Mouse (Mus musculus) stomach, embryonic 14.5 days (tissue): Measurements from ENCODE around the gene Tmem106c. TPM values are rescaled to one million over a fixed set of nuclear protein-coding genes. Genes with fewer than 3 reads are reported as not detected.

Experiments
- ATAC-seq: fragments of 200-750 bp; cut with Nextera tagmentation; 2 replicates; pipeline ENCODE4 v1.8.0; 2017; ENCODE audit warnings: low read depth, moderate TSS enrichment; ENCODE audit not compliant: insufficient number of reproducible peaks, insufficient read depth, low FRiP score
- H3K27ac ChIP-seq: fragments of 300-500 bp; sonication (generic); 2 replicates; pipeline ENCODE4 v1.5.1; 2014; ENCODE audit warnings: mild to moderate bottlenecking, low read length, moderate library complexity, mixed read lengths
- H3K27me3 ChIP-seq: fragments of 300-500 bp; sonication (generic); 2 replicates; pipeline ENCODE4 v1.6.1; 2014; ENCODE audit warnings: low read length, control low read depth, mixed read lengths; ENCODE audit not compliant: control insufficient read depth, insufficient read depth
- H3K36me3 ChIP-seq: fragments of 300-500 bp; sonication (generic); 2 replicates; pipeline ENCODE4 v1.6.1; 2014; ENCODE audit warnings: mild to moderate bottlenecking, control low read depth, low read length, moderate library complexity, mixed read lengths; ENCODE audit not compliant: control insufficient read depth, insufficient read depth
- H3K4me1 ChIP-seq: fragments of 300-500 bp; sonication (generic); 2 replicates; pipeline ENCODE4 v1.6.1; 2014; ENCODE audit warnings: low read length, control low read depth, mixed read lengths; ENCODE audit not compliant: control insufficient read depth, insufficient read depth
- H3K4me2 ChIP-seq: fragments of 300-500 bp; sonication (generic); replicated peaks from 2 replicates; pipeline ENCODE4 v1.6.1; 2014; ENCODE audit warnings: low read depth, low read length, control low read depth
- H3K4me3 ChIP-seq: fragments of 300-500 bp; sonication (generic); 2 replicates; pipeline ENCODE4 v1.5.1; 2014; ENCODE audit warnings: low read depth, low read length, control low read depth
- H3K9ac ChIP-seq: fragments of 300-500 bp; sonication (generic); replicated peaks from 2 replicates; pipeline ENCODE4 v1.6.1; 2014; ENCODE audit warnings: low read depth, mild to moderate bottlenecking, control low read depth, low read length, moderate library complexity, mixed read lengths
- H3K9me3 ChIP-seq: fragments of 300-500 bp; sonication (generic); 2 replicates; pipeline ENCODE4 v1.6.1; 2016; ENCODE audit warnings: low read depth, low read length, control low read depth; ENCODE audit not compliant: control insufficient read depth
- WGBS: fragments of 180-500 bp; shearing (Covaris S2); extraction: QIAGEN DNeasy Blood & Tissue Kit; methylation state at CpG from one replicate; pipeline ENCODE4 v1.1.7; 2014; 5-methylcytosine and 5-hydroxymethylcytosine counted together
- polyA plus RNA-seq: library from polyadenylated mRNA; unstranded; fragments of >200 nt; fragmentation: Nextera tagmentation; extraction: Ambion mirVana; gene quantifications from 2 replicates; pipeline ENCODE4 v1.2.1, GENCODE M21; 2014

The Tmem106c gene
- polyA plus RNA-seq, 1 experiment from 2014 or later: 37.2 TPM

DNA sequence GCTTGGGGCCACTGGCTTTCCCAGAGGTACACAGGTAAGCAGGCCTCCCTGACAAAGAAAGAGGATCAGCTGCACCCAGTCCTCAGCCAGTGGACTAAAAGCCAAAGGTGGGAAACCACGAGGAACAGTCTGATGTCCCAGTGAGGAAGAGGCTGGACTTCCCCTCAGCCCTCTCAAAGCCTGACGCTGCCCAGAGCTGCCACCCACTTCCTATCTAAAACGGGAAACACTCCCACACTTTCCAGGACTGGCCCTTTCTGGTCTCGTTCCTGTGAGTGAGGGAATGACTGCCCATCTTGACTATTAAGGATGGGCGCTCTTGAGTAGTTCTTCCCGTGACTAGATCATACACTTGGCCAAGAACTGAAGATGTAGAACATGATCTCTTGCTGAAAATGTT lies 36.2 kb upstream of the Tmem106c start:
- Histone ChIP-seq H3K27me3 (no peaks in the 10 kb centered on the region), H3K9me3 (no peaks in the 10 kb centered on the region), H3K36me3 (no peaks in the 10 kb centered on the region), H3K4me3 (no peak overlapping the region), H3K9ac (no peak overlapping the region), H3K4me1 (no peaks in the 10 kb centered on the region), H3K27ac (no peak overlapping the region), H3K4me2 (no peak overlapping the region)
- WGBS: 59% methylated on average over 6 of the region's 6 CpGs
- no peak for ATAC-seq

DNA sequence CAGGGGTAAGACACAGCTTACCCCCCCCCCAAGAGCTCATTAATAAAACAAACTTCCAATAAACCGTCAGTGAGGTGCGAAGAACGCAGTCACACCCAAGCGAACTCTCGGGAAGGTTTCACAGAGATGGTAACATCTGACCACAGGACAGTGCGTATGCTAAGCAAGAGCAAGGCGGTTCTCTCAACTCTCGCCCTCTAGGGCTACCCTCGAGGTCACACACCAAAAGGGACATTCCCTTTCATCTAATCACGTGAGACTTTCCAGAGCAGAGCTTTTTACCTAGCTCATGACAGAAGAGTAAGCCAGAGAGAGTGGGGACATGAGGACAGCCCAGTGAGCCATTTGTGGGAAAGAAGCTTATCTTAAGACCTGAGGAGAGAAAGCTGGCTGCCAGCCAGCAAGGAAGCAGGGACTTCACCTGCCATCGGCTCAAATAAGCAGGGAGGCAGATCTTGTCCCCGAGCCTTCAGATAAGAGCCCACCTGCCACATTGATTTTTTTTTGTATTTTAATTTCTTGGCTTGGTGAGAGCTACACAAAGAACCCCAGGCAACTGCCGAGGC lies 34.7 kb upstream of the Tmem106c start:
- H3K4me3 ChIP-seq: no peak overlapping the region
- H3K36me3 ChIP-seq: no peaks in the 10 kb centered on the region
- no peaks in the 10 kb centered on the region for H3K9me3 ChIP-seq
- H3K27ac ChIP-seq: no peak overlapping the region
- H3K4me1 ChIP-seq: no peaks in the 10 kb centered on the region
- no peak for ATAC-seq
- no peak overlapping the region for H3K9ac ChIP-seq
- WGBS: 41% methylated on average over 13 of the region's 13 CpGs
- no peaks in the 10 kb centered on the region for H3K27me3 ChIP-seq
- no peak overlapping the region for H3K4me2 ChIP-seq

DNA sequence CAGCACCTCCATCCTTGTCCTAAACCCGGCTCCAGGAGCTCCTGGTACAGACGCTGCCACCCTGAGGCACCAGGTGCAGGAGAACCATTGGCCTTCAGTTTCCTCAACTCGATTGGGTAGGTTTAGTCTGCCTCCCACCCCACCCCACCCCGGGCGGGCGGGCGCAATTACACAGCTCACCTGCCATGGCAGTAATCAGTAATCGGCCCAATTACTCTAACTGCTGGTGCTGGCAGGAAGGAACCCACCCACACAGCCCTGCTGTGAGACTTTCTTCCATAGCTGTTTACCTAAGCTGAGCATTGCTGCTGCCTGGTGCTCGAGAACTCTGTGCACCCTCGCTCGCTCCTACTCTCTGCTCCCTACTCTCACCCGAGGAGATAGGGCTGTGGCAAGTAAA lies 31.6 kb upstream of the Tmem106c start:
- no peaks in the 10 kb centered on the region for H3K9me3 ChIP-seq
- no peaks in the 10 kb centered on the region for H3K4me1 ChIP-seq
- ATAC-seq: no peak
- H3K4me2 ChIP-seq: no peak overlapping the region
- no peak overlapping the region for H3K4me3 ChIP-seq
- WGBS: 83% methylated on average over 12 of the region's 12 CpGs
- no peaks in the 10 kb centered on the region for H3K36me3 ChIP-seq
- no peaks in the 10 kb centered on the region for H3K27me3 ChIP-seq
- no peak overlapping the region for H3K27ac ChIP-seq
- no peak overlapping the region for H3K9ac ChIP-seq

DNA sequence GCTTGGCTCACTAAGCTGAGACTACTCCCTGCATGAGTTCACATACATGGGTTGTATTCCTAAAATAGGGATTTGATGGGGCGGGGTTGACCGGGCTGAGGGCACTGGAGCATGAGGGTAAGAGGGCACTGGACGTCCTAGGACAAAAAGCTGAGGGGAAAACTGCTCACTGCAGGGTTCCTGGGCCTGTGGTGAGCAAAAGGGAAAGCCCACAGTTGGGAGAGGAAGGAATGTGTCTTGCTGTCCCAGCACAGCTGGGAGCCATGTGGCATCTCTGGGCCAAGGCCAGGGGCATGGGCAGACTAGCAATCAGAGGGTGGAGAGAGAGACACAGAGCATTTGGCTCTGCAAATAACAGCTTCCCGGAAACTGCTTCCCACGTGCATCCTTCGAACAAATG lies 25.4 kb upstream of the Tmem106c start:
- no peak overlapping the region for H3K9ac ChIP-seq
- WGBS: 61% methylated on average over 6 of the region's 6 CpGs
- ATAC-seq: no peak

DNA sequence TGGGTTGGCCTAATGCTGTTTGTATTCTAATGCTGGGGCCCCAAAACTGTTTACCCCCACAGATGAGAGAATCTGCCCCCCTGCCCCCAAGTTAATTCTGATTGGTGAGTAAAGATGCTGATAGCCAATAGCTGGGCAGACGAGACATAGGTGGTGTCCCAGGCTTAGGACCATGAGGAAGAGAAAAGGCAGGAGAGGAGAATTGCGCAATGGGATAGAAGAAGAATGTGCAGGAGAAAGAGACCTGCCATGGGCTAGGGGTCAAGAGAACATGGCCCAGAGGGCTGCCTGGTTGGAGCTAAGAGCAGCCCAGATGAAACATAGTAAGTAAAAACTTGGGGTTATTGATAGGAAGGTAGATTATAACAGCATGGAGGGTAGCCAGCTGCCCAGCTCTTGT lies 23.9 kb upstream of the Tmem106c start:
- WGBS: 80% methylated on average over 2 of the region's 2 CpGs

More for the DNA sequence above, 25.4 kb upstream of the Tmem106c start:
- Histone ChIP-seq H3K4me1 (no peaks in the 10 kb centered on the region), H3K4me2 (no peak overlapping the region), H3K27me3 (no peaks in the 10 kb centered on the region), H3K4me3 (no peak overlapping the region), H3K27ac (no peak overlapping the region), H3K9me3 (no peaks in the 10 kb centered on the region), H3K36me3 (no peaks in the 10 kb centered on the region)

DNA sequence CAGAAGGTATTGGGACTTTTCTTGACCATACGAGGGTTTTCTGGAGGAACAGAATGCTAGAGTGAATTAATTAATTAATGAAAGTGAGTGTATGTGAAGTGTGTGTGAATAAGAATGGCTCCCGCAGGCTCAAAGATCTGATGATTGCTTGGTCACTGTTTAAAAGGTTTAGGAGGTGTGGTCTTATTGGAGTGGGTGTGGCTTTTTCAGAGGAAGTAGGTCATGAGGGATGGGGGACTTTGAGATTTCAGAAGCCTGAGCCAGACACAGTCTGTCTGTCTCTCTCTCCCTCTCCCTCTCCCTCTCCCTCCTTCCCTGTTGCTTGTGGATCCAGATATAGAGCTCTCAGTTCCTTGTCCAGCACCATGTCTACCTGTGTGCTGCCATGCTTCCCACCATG lies 22.7 kb upstream of the Tmem106c start:
- Histone ChIP-seq H3K27ac (no peak overlapping the region), H3K27me3 (no peaks in the 10 kb centered on the region), H3K9ac (no peak overlapping the region), H3K4me1 (no peaks in the 10 kb centered on the region), H3K36me3 (no peaks in the 10 kb centered on the region), H3K4me2 (no peak overlapping the region), H3K4me3 (no peak overlapping the region), H3K9me3 (no peaks in the 10 kb centered on the region)
- no peak for ATAC-seq
- 89% methylated on average over 2 of the region's 2 CpGs for WGBS

More for the DNA sequence above, 23.9 kb upstream of the Tmem106c start:
- no peak overlapping the region for H3K4me2 ChIP-seq
- no peak overlapping the region for H3K4me3 ChIP-seq
- no peaks in the 10 kb centered on the region for H3K4me1 ChIP-seq
- H3K36me3 ChIP-seq: no peaks in the 10 kb centered on the region
- ATAC-seq: no peak
- no peak overlapping the region for H3K27ac ChIP-seq
- no peaks in the 10 kb centered on the region for H3K27me3 ChIP-seq
- H3K9ac ChIP-seq: no peak overlapping the region
- H3K9me3 ChIP-seq: no peaks in the 10 kb centered on the region

DNA sequence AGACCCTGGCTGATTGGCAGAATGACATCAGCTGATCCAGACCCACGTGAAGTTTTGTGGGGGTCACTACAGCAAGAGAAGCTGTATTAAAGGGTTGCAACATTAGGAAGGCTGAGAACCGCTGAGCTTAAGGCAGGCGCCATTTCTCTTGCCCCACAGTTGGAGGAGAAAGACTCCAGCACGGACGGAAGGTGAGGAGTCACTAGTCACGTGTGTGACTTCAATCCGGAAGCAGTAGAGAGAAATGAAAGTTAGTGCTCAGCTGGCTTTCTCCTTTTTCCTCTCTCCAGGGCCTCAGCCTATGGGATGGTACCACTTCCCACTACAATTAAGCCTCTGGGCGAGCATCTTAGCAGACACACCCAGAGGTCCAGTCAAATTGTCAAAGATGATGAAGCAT lies 21.5 kb upstream of the Tmem106c start:
- 82% methylated on average over 8 of the region's 8 CpGs for WGBS
- H3K4me3 ChIP-seq: no peak overlapping the region
- H3K9ac ChIP-seq: no peak overlapping the region
- H3K27me3 ChIP-seq: no peaks in the 10 kb centered on the region
- no peak overlapping the region for H3K27ac ChIP-seq
- no peaks in the 10 kb centered on the region for H3K36me3 ChIP-seq
- H3K9me3 ChIP-seq: no peaks in the 10 kb centered on the region
- no peak for ATAC-seq
- no peak overlapping the region for H3K4me2 ChIP-seq
- H3K4me1 ChIP-seq: no peaks in the 10 kb centered on the region

DNA sequence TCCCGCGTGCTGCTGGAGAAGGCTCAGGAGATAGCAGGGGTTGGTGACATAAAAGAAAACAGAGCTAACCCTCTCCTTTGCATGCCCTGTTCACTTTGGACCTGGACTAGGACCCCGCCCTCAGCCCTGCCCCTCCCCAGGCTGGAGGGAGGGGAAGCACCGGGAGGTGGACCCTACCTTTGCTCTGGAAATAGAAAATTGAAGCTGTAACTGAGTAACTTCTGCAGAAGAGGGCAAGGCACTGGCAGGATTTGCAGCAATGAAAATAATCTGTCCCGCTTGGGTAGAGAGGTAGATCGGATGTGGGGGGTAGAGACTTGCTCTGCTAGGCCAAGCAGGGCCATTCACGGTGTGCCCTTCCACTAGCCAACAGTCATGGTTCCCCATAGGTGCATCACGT lies 20.6 kb upstream of the Tmem106c start:
- H3K4me1 ChIP-seq: no peaks in the 10 kb centered on the region
- H3K4me2 ChIP-seq: no peak overlapping the region
- ATAC-seq: no peak
- H3K27me3 ChIP-seq: no peaks in the 10 kb centered on the region
- no peaks in the 10 kb centered on the region for H3K36me3 ChIP-seq
- no peak overlapping the region for H3K9ac ChIP-seq
- WGBS: 85% methylated on average over 8 of the region's 8 CpGs
- no peak overlapping the region for H3K27ac ChIP-seq
- no peaks in the 10 kb centered on the region for H3K9me3 ChIP-seq
- H3K4me3 ChIP-seq: no peak overlapping the region

DNA sequence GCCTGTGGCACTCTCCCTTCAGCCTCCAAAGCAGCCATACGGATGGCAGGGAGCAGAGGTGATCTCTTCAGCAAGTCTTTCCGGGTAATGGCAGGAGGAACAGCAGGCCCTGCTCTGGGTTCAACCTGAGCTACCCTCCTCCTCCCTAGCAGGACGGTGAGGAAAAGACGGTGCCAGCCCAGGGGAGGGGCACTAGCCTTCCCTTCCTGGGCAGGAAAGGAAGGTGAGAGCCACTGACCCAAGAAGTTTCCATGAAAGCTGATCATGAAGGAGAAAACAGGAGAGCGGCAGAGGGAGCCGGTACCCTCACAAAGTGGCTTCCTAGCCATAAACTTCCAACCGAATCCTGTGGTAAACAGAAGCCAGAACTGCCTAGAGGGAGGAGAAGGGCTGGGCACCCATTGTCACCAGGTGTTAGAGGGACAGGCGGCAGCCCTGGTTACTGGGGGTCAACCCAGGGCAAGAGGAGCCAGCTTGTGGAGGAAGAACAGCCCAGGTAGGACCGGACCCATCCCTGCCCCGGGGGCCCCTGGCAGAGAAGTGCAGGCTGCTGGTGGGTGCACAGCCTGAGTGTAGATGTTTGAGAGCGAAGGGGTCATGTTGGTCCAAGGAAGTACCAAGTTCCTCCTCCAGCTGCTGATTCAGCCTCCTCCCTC lies 19.0 kb upstream of the Tmem106c start:
- Histone ChIP-seq H3K4me3 (no peak overlapping the region), H3K27ac (no peak overlapping the region), H3K36me3 (no peaks in the 10 kb centered on the region), H3K9me3 (no peaks in the 10 kb centered on the region), H3K4me1 (no peaks in the 10 kb centered on the region), H3K27me3 (no peaks in the 10 kb centered on the region), H3K4me2 (no peak overlapping the region), H3K9ac (no peak overlapping the region)
- no peak for ATAC-seq
- WGBS: 70% methylated on average over 11 of the region's 11 CpGs
